Mouse (Mus musculus): ENCODE results near the gene Rad51d.
A peak's percentile ranks its signal among the peaks of the same experiment; 100 is the strongest.
"Not testable (repeated sequence)": the region's sequence is repeated elsewhere in the genome, so short reads cannot be mapped to it uniquely, and the experiment has no call there.

Rad51d gene

DNA sequence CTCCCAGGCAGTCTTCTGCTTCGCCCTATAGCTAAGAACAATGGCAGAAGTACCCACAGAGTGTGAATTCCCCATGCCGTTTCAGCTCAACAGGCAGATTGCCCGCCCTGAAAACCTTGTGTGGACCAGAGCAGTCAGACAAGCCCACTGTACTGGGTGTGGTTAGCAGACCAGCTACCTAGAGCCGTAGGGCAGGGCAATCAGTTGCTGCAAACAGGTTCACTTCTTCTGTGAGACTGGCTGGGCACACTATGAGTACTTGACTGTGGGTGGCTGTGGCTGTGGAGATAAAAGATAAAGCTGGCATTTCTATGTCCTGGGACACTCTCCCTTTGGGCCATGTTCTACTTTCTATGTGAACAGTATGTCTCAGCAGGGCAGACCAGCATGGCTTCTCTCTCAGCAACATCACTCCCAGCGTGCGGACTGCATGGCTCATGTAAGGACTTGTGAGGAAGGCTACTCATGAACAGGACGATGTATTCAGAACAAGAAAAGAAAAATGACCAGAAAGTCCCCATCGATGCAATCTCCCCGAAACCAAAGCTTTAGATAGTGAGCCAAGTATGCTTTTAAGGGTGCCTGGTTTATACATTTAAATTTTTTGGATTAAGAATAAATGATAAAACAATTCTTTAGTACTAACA, 35.0 kb downstream of the Rad51d start:
- no peak for DNase-seq (ENCODE audit: extremely low spot score)

DNA sequence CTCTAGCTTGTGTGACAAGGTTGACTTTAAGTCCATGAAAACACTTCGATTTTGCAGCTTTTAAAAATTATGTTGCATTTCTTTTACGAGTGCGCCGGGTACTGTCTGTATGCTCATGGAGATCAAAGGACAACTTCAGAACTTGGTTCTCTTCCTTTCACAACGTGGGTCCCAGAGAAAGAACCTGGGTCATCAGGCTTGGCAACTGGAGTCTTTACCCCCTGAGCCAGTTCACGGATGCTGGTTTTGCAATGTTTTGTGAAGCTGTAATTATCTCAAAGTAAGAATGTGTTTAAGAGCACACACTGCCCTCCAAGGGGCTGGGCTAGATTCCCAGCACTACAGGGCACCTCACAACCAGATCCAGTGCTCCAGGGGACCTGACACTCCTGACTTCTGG, 36.3 kb downstream of the Rad51d start:
- DNase-seq (ENCODE audit: extremely low spot score) = no peak

- no peak for DNase-seq (ENCODE audit: extremely low spot score)
Observed at GRCm38 (mm10) chr11:82852958-82853357, 37.5 kb downstream of the Rad51d start.

GRCm38 (mm10) chr11:82852540-82852939, 37.9 kb downstream of the Rad51d start:
- DNase-seq (ENCODE audit: extremely low spot score) = no peak

GRCm38 (mm10) chr11:82852115-82852514, 38.3 kb downstream of the Rad51d start:
- DNase-seq (ENCODE audit: extremely low spot score) = no peak

GRCm38 (mm10) chr11:82850259-82850658, 40.2 kb downstream of the Rad51d start:
- no peak for DNase-seq (ENCODE audit: extremely low spot score)

GRCm38 (mm10) chr11:82847571-82848000, 42.8 kb downstream of the Rad51d start:
- DNase-seq (ENCODE audit: extremely low spot score) = no peak

DNA sequence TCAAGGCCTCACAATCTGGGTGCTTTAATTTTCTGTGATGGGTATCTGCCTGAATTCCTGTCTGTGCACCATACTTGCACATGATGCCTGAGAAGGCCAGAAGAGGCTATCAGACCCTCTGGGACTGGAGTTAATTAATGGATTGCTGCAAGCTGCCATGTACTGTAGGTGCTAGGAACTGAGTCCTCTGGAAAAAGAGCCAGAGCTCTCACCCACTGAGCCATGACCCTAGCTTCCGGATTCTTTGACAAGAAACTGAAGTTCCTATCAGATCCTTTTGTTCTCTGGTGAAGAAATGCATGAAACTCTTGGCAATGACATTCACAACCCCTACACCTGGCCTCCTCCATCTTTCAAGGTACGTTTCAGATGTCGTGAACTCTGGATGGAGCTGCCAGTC, 43.5 kb downstream of the Rad51d start:
- no peak for DNase-seq (ENCODE audit: extremely low spot score)

- peak; percentile 31 for DNase-seq (ENCODE audit: extremely low spot score)
Observed at GRCm38 (mm10) chr11:82846079-82846436, 44.4 kb downstream of the Rad51d start.

- peak; percentile 53 for DNase-seq (ENCODE audit: extremely low spot score)
Observed at GRCm38 (mm10) chr11:82845415-82846078, 44.9 kb downstream of the Rad51d start.

GRCm38 (mm10) chr11:82844771-82845414, 45.5 kb downstream of the Rad51d start:
- no peak for DNase-seq (ENCODE audit: extremely low spot score)

DNA sequence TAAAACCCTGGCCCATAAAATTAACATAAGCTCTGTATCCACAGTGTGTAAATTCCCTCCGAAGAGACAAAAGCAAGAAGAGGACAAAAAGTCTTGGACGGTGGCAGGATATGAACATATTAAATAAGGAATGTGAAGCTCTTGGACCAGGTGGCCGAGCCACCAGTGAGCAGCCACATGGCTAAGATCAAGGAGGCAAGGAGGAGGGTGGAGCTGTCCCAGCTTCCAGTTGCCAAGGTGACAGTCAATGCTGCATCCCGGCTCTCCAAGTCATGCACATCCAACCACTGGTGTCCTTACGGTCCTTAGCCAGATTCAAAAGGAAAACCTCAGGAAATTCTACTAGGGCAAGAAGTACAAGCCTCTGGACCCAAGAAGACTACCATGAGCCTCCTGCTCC, 51.9 kb downstream of the Rad51d start:
- no peak for DNase-seq (ENCODE audit: extremely low spot score)

GRCm38 (mm10) chr11:82837848-82838247, 52.6 kb downstream of the Rad51d start:
- DNase-seq (ENCODE audit: extremely low spot score) = no peak

DNA sequence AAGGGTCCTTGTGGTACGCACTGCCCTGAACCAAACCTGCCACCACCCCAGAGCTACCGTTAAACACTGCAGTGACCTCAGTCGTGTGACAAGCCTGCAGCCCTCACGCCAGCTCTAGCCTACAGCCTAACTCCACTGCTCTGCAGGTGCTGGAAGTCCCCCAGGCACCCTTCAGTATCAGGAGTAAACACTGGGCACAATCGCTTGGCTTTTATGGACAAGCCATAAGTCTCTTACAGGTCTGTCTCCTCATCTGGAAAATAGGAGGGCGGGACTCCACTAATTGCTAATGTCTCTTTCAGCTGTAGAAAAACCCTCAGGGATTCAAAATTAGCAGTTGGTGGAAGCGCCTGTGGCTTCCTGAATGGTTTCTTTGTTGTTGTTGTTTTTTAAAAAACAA, 53.2 kb downstream of the Rad51d start:
- DNase-seq (ENCODE audit: extremely low spot score) = no peak

DNA sequence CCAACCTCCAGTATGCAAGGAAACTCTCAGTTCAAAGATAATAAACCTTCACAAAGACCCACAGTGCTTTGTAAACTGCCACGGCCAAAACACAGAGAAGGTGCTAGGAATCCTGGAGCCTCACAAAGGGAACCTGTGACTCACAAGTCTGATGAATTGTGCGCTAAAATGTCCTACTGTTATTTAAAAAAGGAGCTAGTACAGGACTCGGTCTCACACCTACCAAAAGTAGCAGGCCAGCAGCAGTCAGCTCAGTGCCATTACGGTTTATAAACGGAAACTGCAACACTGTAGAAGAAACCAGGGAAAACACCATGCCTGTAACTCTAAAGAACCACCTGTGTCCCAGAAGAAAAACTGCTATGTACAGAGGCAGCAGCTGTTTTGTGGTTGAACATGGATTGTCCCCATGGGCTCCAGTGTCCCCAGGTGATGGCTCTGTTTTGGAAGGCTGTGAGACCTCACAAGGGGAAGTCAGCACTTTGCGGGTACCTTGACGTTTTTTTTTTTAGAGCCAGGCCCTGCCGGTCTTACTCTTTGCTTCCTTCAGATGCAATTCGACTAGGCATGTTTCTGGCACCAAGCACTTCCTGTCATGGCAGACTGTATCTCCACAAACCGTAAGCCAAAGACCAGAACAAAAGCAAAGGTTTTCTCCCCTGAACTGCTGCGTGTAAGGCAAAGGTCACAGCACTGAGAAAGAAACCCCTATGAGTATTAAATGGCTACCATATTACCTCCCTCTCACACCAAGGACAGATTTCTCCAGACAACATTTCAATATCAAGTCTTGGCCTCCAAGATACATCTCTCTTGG, 54.6 kb downstream of the Rad51d start:
- DNase-seq (ENCODE audit: extremely low spot score) = no peak

DNA sequence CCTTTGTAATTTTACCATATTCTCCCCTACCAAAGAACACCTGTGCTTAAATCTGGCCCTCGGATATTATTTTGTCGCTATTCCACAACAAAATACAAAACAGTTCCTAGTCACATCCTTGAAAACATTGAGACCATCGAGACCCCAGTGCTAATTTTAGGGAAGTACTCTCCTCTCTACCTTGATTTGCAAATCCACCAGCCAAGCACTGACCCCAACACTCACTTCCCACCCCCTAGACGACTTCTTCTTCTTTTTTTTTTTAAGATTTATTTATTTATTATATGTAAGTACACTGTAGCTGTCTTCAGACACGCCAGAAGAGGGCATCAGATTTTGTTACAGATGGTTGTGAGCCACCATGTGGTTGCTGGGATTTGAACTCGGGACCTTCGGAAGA, 56.1 kb downstream of the Rad51d start:
- not testable (repeated sequence) for DNase-seq (ENCODE audit: extremely low spot score)

DNA sequence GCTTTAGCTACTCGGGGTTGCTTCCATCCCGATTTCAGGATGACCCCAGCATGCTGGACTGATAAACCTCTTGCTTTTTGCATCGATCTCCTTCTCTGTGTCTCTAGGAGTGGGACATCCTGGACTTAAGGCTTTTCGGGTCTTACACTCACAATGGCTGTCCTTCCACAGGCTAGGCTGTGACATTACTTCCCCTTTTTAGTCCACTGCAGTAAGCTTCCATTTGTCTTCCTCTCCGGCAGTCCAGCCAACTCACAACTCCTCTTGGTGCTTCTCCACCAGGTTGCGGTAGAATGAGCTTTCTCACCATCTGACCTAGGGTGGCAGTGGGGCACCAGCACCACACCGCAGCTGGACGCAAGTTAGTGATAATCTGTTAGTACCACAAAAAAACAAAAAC, 56.5 kb downstream of the Rad51d start:
- DNase-seq (ENCODE audit: extremely low spot score) = no peak

GRCm38 (mm10) chr11:82832402-82832801, 58.0 kb downstream of the Rad51d start:
- not testable (repeated sequence) for DNase-seq (ENCODE audit: extremely low spot score)

DNA sequence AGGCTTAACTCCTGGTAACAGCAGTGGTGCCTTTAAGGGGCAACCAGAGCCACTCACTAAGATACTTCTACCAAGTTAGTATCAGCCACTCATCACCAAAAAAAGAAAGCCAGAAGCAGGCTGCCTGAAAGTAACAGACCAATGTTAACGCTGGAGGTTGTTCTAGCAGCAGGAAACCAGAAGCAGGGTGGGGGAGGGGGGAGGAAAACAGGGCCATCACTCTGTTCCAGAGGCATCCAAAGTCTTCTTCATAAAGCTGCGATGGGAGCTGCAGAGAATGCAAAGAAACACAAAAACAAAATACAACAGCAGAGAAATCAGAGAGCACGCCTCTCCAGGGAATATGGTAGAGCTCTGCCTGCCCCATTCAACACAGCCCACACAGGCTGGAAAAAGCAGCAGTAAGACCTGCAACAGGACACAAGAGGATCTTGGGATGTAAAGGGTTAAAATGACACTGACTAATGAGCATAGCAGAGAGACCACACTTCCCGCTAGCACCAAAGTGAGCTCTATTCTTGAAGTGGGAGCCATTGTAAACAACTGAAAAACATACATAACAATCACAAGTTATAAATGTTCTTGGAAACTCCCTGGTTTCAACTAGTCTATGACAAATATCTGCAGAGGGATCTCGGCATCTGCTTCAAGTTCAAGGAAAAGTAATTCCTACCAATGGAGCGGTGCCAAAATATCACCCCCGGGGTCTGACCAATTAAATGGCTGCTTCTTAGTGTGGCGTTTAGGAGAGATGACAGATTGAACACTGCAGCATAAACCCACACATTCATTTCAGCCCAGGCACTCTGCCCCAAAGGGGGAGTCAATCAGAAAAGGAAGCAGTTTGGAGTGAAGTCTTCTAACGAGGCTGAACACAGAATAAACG, 59.2 kb downstream of the Rad51d start:
- DNase-seq (ENCODE audit: extremely low spot score) = no peak

DNA sequence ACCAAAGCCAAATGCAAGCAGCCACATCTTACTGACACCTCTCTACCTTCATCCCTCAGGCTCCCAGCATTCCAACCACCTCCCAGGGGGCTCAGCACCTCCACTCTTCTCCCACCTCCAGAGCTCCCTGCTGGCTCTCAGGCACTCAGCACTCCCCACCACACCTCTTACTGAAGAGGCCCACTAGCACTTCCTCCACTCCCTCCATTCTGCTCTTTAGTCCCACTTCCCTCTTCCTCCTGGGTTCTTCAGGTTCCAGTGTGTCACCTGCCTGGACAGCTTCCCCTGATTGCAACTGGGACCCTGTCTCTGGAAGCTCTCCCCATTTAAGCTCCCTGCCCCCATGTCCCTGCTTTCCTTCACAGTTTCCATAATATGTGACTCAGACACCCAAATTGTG, 63.6 kb downstream of the Rad51d start:
- DNase-seq (ENCODE audit: extremely low spot score) = no peak
